Mouse (Mus musculus) spleen, postnatal 0 days (tissue): Measurements from ENCODE around the gene Gm3752. TPM values are rescaled to one million over a fixed set of nuclear protein-coding genes. Genes with fewer than 3 reads are reported as not detected.

Source experiments
- polyA plus RNA-seq: library from polyadenylated mRNA; unstranded; fragments of >200 nt; fragmentation: Nextera tagmentation; extraction: Ambion mirVana; gene quantifications from 2 replicates; pipeline ENCODE4 v1.2.1, GENCODE M21; 2015

Gm3752 gene
- 0.19 TPM in 1 of 2 replicates, not detected in the other for polyA plus RNA-seq

GRCm38 (mm10) chr14:7483662-7484061 is at the start of gene Gm3752:
TSS of gene Gm3752 (minus strand) at chr14:7483762.

GRCm38 (mm10) chr14:7450817-7451216 is 32.7 kb downstream of the Gm3752 start, which contains the start of gene Gm3755:
TSS of gene Gm3755 (minus strand) at chr14:7450917.

Other genes starting within 250 kb of the Gm3752 start
- not detected in 2 replicates for gene Gm3727, start 219.0 kb downstream of the Gm3752 start, polyA plus RNA-seq
- 0.14 and 0.30 TPM in 2 replicates for gene Gm3739, start 168.7 kb downstream of the Gm3752 start, polyA plus RNA-seq
- not detected in 2 replicates for gene Gm5797, start 151.4 kb downstream of the Gm3752 start, polyA plus RNA-seq
- not detected in 2 replicates for gene Gm8374, start 118.6 kb downstream of the Gm3752 start, polyA plus RNA-seq
- gene Gm3755, start 32.8 kb downstream of the Gm3752 start, polyA plus RNA-seq: not detected in 2 replicates
- gene Gm3558, start 84.8 kb upstream of the Gm3752 start, polyA plus RNA-seq: 0.08 and 0.19 TPM in 2 replicates
- not detected in 2 replicates for gene Gm10338, start 111.8 kb upstream of the Gm3752 start, polyA plus RNA-seq
- not detected in 2 replicates for gene Gm10128, start 160.2 kb upstream of the Gm3752 start, polyA plus RNA-seq